Mouse (Mus musculus): ENCODE measurements at regions not wholly inside any gene's neighbourhood (a gene's known extent, or its start where the extent isn't known, plus 50 kb on each side); places are given as distances from the start of the nearest gene placed in this dataset.

GRCm38 (mm10) chr6:25418820-25419219 is 271.7 kb downstream of the Gpr37 start:
- TF ChIP-seq CTCF (IDR thresholded peaks at IDR 0.05; ENCODE audit: control insufficient read depth, insufficient read depth, insufficient read length), result no peak
- TF ChIP-seq MAX (IDR thresholded peaks at IDR 0.05), result no peak
- TF ChIP-seq USF1 (IDR thresholded peaks at IDR 0.05; ENCODE audit: low read depth), result no peak
- no peak for TF ChIP-seq CEBPB (IDR thresholded peaks at IDR 0.05; ENCODE audit: low read depth)
- no peak for TF ChIP-seq FOSL1 (IDR thresholded peaks at IDR 0.05; ENCODE audit: insufficient read depth, low read length, poor library complexity, severe bottlenecking)

All from C2C12 (cell line).